Mouse (Mus musculus) G1E (cell line): Measurements from ENCODE around the gene Hint1.

Source experiments
- CTCF ChIP-seq: IDR thresholded peaks from 2 replicates; pipeline ENCODE4 v1.5.1; 2012; ENCODE audit warnings: low read depth, low read length, inconsistent platforms, mixed read lengths
- GATA1 ChIP-seq: IDR thresholded peaks from 2 replicates; pipeline ENCODE4 v1.6.1; 2012; ENCODE audit warnings: borderline replicate concordance, low read length, inconsistent platforms, mixed read lengths
- GATA2 ChIP-seq: IDR thresholded peaks from 2 replicates; pipeline ENCODE4 v1.6.1; 2012; ENCODE audit warnings: low read depth, low read length, inconsistent platforms, borderline replicate concordance
- POLR2AphosphoS5 ChIP-seq: IDR thresholded peaks from 2 replicates; pipeline ENCODE4 v1.6.1; 2012; ENCODE audit warnings: low read depth, low read length, inconsistent platforms; ENCODE audit not compliant: insufficient replicate concordance
- TAL1 ChIP-seq: conservative IDR thresholded peaks from 2 replicates; pipeline ENCODE4 v1.6.1; 2012; ENCODE audit warnings: low read depth, low read length, inconsistent platforms, mixed read lengths

- TF ChIP-seq CTCF (no peak), GATA2 (no peak), GATA1 (no peak), TAL1 (no peak), POLR2AphosphoS5 (no peak)
Measured at GRCm38 (mm10) chr11:54845470-54846442, 20.4 kb upstream of the Hint1 start.
